Mouse (Mus musculus) CD8-positive naive resting alpha-beta T cell, adult 2 months (primary cell): Measurements from ENCODE around the gene Trappc12.
"Not testable (repeated sequence)": the region's sequence is repeated elsewhere in the genome, so short reads cannot be mapped to it uniquely, and the experiment has no call there.

Source experiments
- DNase-seq, 2 experiments: peaks; one replicate each; pipeline ENCODE4 v3.0.0; 2022; ENCODE audit warnings: low read depth in 2 of 2, low spot score in 2 of 2

Gene Trappc12

GRCm38 (mm10) chr12:28733520-28734245, 16.6 kb downstream of the Trappc12 start:
- not testable (repeated sequence) for DNase-seq

GRCm38 (mm10) chr12:28732631-28733030, 17.6 kb downstream of the Trappc12 start:
- no peak for DNase-seq

- no peak for DNase-seq
Observed at GRCm38 (mm10) chr12:28727061-28727460, 23.2 kb downstream of the Trappc12 start.

DNA sequence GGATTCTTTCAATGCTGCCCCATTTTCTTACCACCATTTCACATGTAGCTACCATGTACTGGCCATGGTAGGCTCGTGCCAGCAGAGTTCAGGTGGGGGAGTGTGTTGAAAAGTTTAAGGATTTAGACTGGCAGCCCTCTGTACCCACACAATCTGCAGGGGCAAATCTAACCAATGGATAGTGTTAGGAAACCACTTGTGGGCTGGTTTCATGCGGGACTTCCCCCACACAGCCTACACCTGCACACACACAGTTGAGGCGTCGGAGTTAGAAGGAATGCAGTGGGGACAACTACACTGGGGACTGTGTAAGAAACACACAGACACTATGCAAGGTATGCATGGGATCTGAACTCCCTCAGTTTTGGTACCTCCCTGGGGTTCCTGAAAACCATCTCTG, 24.1 kb downstream of the Trappc12 start:
- DNase-seq: no peak

GRCm38 (mm10) chr12:28724366-28724765, 25.9 kb downstream of the Trappc12 start:
- no peak for DNase-seq

DNA sequence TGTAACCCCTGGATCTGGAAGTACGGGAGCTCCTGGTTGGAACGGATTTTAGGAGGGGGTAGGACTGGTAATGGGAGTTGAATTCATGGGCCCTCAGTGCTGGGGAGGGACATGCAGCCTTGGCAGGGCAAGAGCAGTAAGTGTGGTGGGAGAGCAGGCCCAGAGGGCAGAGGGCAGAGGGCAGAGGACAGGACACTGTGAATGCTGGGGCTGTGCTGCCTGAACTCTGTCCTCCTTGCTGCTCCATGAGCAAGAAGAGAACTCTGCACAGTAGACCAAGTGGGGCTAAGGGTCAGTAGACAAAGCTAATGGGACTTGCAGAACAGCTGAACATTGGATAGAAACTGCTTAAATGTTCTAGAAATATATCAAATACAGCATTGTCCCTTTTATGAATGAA, 32.2 kb downstream of the Trappc12 start:
- DNase-seq: no peak

DNA sequence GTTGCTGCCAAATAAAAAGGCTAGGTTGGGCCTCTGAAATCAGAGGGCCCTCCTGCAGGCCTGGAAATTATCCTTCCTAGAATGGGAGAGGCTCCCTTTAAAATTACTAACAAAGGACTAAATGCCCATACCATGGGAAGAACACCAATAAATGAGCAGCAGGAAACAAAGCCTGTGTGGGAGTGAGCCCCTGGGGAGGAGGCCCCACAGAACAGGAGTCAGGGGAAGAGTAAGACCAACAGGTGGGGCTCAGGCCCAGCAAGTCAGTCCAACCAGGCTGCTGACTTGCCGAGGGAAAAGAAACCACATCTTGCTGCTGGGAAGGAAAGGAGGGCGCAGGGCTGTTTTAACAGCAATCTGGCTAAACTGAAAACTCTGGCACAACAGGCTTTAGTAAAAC, 33.2 kb downstream of the Trappc12 start:
- DNase-seq: no peak

GRCm38 (mm10) chr12:28714822-28715632, 35.2 kb downstream of the Trappc12 start:
- DNase-seq: no peak

DNA sequence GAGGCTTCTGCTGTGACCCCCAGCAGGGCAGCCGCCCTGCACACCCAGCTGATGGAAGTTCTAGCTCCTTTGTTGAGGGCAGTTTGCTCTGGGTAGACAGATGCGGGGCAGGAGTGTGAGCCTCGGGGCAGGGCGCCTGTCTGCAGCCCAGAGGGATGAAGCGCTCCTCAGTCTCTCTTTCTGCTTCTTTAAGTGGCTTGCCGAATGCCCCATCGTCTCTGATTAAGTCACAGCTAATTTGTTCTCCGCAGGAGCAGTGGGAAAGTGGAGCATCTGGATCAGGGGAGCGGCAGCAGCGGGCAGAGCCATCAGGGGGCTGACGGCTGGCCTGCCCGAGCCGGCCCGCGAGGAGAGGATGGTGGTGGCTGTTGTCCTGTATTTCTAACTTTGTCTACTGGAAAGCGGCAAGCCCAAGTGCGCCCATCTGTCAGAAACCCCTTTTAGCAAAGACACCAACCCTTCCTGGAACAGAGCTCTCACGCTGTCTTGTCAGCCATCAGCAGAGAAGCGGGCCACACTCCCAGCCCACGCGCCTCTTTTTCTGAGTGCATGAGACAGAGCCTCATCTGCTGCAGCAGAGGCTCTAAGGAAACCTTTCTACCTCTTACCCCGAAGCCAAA, 39.6 kb downstream of the Trappc12 start:
- no peak for DNase-seq

DNA sequence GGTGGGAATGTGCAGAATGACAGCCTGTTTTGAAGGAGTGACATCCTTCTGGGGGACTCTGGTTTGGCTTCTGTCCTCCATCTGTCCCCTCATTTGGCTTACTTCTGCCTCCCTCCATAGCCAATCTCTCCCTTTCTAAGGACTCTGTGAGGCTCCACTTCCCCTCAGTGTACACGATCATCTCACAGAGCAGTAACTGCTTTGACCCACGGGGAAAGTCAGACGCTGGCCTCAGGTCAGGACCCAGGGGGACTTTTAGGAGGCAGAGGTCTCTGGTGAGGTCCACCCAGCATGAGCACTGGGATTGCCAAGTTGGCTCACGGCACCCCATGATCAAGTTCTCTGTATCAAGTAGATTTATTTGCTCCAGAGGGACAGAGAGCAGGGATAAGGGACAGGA, 42.1 kb downstream of the Trappc12 start:
- no peak for DNase-seq

- DNase-seq: no peak
Observed at GRCm38 (mm10) chr12:28705204-28705603, 45.1 kb downstream of the Trappc12 start.

GRCm38 (mm10) chr12:28704381-28704780, 45.9 kb downstream of the Trappc12 start:
- DNase-seq: no peak

DNA sequence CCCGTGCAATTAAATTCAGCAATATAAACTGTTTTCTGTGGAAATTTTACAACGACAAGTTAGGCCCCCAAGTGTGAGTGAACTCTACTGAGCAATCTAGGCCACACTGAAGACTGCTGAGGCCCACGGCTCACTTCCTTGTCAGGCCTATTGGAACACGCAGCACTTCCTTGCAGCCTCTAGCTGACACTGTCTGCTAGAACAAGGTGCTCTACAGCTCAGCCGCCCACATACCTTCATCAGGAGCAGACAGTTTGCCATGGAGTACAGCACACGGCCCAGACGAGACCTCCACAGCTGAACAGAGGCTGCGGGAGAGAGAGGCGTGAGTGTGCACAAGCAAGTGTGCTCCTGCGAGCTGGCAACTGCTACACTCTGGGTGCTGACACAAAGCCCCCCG, 49.0 kb downstream of the Trappc12 start:
- no peak for DNase-seq

GRCm38 (mm10) chr12:28700561-28701025, 49.7 kb downstream of the Trappc12 start:
- DNase-seq: no peak

DNA sequence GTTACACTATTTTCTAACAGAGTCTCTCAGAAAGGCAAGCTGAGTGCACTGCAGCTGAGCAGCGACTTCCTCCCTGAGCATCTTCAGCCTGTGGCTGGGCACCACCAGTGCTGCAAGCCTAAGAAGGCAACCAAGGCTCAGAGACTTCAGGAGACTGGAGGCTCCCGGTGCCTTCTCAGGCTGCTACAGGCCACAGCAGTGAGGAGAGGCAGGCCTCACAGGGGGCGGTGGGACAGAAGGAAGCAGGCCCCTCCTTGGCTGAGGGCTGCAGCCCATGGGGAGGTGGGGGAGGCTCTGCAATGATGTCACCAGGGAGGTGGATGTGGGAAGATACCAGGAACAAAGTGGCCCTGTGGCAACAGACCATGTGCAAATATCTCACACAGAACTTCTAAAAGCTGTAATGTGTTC, 50.2 kb downstream of the Trappc12 start:
- DNase-seq: no peak

GRCm38 (mm10) chr12:28699656-28700055, 50.6 kb downstream of the Trappc12 start:
- peak; percentile 46 to 65 for DNase-seq

DNA sequence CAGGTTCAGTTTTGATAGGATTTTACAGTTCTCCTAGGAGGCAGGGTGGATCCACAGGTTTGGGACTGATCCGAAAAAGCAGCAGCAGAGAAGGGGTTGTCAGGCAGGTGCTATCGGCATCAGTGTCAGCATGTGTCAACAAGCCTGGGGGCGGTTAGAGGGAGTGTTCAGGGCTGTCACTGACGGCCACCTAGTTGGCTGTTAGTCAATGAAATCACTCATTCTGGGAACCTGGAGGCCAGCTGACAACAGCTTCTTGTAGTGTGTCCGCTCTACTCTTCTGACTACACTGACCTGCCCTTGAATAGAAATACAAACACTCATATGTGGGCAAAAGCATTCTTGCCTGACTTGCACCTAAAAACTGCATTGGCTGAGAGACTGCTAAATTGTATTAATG, 51.2 kb downstream of the Trappc12 start:
- no peak for DNase-seq

DNA sequence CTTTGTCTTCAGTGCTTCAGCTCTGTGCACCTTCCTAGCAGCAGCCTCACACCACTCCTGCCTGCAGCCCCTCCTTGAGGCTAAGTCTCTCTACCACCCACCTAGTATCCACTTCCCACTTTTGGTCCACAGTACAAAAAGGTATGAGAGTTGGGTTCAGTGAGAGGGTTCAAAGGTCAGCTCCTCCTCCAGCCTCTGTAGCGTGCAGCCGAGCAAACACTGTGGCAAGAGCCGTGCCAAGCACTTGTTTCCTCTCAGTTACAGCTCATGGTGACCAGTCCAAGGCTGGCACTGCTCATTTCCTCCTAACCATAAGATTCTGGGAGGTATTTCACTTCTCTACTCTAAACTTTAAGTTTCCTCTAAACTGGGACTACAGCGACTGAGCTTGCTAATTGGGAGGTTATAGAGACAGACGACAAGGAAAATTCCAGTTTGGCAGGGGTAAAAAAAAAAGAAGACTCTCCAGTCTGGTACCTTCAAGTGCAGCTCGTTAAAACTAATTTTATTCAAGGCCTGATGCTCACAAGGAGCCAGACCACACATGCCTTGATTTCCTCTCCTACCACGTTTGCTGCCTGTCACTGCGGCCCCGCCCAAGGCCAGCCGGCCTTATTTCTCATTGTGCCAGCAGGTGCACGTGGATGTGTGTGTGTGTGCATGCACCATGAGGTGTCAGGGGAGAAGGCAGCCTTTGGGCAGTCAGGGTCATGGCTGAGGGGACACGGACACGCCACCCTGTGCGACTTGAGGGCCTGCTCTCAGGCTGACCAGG, 52.3 kb downstream of the Trappc12 start:
- DNase-seq: no peak

- DNase-seq: no peak
Observed at GRCm38 (mm10) chr12:28694776-28695175, 55.5 kb downstream of the Trappc12 start.

DNA sequence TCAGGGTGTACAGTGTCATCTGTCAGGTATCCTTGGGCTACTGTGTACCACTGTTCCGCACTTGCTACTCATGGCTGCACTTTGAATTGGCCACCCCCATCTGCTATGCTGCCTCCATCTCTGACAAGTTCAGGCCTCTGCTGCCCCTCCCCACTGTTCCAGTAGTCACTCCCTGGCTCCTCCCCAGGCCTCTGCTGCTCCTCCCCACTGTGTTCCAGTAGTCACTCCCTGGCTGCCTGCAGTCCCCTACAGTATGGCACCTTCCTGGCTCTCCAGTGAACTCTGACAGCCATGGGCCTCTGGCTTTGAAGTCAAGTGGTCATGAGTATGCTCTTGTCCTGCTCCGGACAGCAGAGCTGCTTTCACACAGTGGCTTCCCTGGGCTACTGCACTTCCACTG, 56.0 kb downstream of the Trappc12 start:
- DNase-seq: no peak

DNA sequence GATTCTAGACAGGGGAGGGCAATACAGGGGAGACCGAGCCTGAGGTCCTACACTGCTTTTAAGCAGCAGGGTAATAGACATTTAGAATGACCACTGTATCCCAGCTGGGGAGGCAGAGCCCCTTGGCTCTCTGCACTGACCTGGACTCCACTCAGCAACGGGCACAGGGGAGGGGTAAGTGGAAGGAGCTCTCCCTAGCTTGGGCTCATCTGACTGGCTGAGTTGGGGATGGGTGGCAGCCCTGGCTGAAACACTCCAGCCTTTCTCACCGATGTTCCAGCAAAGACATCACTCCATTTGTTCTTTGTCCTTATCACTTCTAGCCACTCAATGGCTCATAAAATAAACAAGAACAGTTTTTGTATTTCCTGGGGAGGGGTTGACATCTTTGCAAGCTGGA, 56.5 kb downstream of the Trappc12 start:
- no peak for DNase-seq
